Mouse (Mus musculus) heart, postnatal 0 days (tissue): ENCODE measurements around the gene Rgs9. TPM values are rescaled to one million over a fixed set of nuclear protein-coding genes. Genes with fewer than 3 reads are reported as not detected.

Source experiments
- ATAC-seq: fragments of 200-750 bp; cut with Nextera tagmentation; 2 replicates; pipeline ENCODE4 v1.8.0; 2017; ENCODE audit warnings: low read depth, moderate number of reproducible peaks, moderate library complexity; ENCODE audit not compliant: insufficient read depth
- DNase-seq: peaks from one replicate; pipeline ENCODE4 v3.0.0-alpha.2; 2016; ENCODE audit warnings: low spot score
- H3K27ac ChIP-seq: fragments of 300-500 bp; sonication (generic); 2 replicates; pipeline ENCODE4 v1.5.1; 2014; ENCODE audit warnings: low read depth, mild to moderate bottlenecking
- H3K27me3 ChIP-seq: fragments of 300-500 bp; sonication (generic); 2 replicates; pipeline ENCODE4 v1.6.1; 2014; ENCODE audit warnings: low read length, mixed read lengths; ENCODE audit not compliant: control insufficient read depth, insufficient read depth
- H3K36me3 ChIP-seq: fragments of 300-500 bp; sonication (generic); replicated peaks from 2 replicates; pipeline ENCODE4 v1.6.1; 2014; ENCODE audit warnings: low read length, mixed read lengths; ENCODE audit not compliant: control insufficient read depth, insufficient read depth
- H3K4me1 ChIP-seq: fragments of 300-500 bp; sonication (generic); 2 replicates; pipeline ENCODE4 v1.6.1; 2014; ENCODE audit warnings: antibody characterized with exemption; ENCODE audit not compliant: control insufficient read depth, insufficient read depth
- H3K4me2 ChIP-seq: fragments of 300-500 bp; sonication (generic); 2 replicates; pipeline ENCODE4 v1.6.1; 2014; ENCODE audit warnings: low read depth, mild to moderate bottlenecking, low read length, moderate library complexity
- H3K4me3 ChIP-seq: fragments of 300-500 bp; sonication (generic); 2 replicates; pipeline ENCODE4 v1.5.1; 2014; ENCODE audit warnings: low read depth, low read length
- H3K9ac ChIP-seq: fragments of 300-500 bp; sonication (generic); replicated peaks from 2 replicates; pipeline ENCODE4 v1.6.1; 2014; ENCODE audit warnings: low read depth, low read length, mixed read lengths
- H3K9me3 ChIP-seq: fragments of 300-500 bp; sonication (generic); replicated peaks from 2 replicates; pipeline ENCODE4 v1.6.1; 2016; ENCODE audit warnings: low read length; ENCODE audit not compliant: control insufficient read depth
- CTCF ChIP-seq: IDR thresholded peaks from 2 replicates; pipeline ENCODE4 v1.5.1; 2016; ENCODE audit warnings: antibody characterized with exemption, control low read depth, low read depth
- EP300 ChIP-seq: IDR thresholded peaks from 2 replicates; pipeline ENCODE4 v1.6.1; 2016; ENCODE audit warnings: antibody characterized with exemption, low read depth
- WGBS: fragments of 180-500 bp; shearing (Covaris S2); extraction: QIAGEN DNeasy Blood & Tissue Kit; methylation state at CpG from one replicate; pipeline ENCODE4 v1.1.7; 2014; 5-methylcytosine and 5-hydroxymethylcytosine counted together
- polyA plus RNA-seq: library from polyadenylated mRNA; unstranded; fragments of >200 nt; fragmentation: Nextera tagmentation; extraction: Ambion mirVana; gene quantifications from 2 replicates; pipeline ENCODE4 v1.2.1, GENCODE M21; 2015
- total RNA-seq: library from RNA; depleted of rRNA; stranded (reverse); fragments of >200 nt; gene quantifications from 2 replicates; pipeline ENCODE4 v1.2.3, GENCODE M21; 2014; ENCODE audit warnings: low replicate concordance

Gene Rgs9
- total and polyA plus RNA-seq, 2 experiments from 2014 or later: 0.23 to 0.80 TPM

DNA sequence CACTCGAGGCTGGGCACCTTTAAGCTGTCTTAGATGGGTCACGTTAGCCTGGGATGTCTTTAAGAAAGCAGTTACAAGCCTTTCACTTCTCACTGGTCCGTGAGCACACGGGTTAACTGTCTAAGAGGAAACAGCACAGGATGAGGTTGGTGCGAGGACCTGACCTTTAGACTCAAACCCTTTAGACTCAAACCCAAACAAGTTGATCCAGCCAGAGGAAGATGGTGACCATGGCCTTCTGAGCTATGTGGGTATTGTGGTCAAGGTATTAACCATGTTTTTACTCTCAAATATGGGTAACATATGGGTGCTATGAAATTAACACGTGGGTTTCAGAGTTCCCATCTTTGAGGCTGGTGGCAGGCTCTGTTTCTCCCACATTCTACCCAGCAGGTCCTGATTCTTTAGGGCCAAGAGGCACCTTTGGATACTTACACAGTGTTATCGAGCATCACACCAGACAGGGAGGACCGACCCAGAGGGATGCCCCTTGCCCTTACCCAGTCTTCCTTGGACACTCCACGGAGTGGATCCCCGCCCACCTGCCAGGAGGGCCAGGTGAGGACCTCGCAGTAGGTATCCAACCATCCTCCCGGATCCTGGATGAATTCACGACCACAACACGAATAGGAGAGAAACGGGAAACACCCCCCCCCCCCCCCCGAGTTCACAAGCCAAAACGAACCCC lies 32.9 kb upstream of the Rgs9 start:
- Histone ChIP-seq H3K4me1 (no peaks in the 10 kb centered on the region), H3K27me3 (no peaks in the 10 kb centered on the region), H3K27ac (no peak overlapping the region), H3K36me3 (no peaks in the 10 kb centered on the region), H3K4me2 (peak overlapping the region; percentile 68), H3K9me3 (no peaks in the 10 kb centered on the region), H3K9ac (no peak overlapping the region), H3K4me3 (no peak overlapping the region; the same call in 1 of the 2 replicates)
- 34% methylated on average over 17 of the region's 17 CpGs for WGBS
- ATAC-seq (peak; percentile 16; the same call in 1 of the 2 replicates), DNase-seq (no peak)
- TF ChIP-seq CTCF (no peak), EP300 (no peak)

DNA sequence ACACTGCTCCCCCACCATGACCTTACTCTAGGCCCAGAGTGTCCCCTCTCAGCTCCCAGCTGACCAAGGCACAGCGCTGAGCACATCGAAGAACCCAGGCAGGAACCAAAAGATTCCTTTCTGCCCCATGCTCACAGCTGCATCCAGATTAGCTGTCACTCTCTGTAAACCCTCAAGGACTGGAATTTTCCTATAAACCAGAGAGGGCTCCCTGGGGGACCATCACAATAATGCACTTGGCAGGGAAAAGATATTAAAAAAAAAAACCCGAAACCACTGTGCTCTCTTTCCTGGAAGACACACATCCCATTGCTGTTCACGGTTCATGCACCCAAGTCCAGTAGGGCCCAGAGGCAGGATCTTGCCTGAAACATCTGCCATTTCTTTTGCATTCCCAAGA lies 31.4 kb upstream of the Rgs9 start:
- no peak for TF ChIP-seq CTCF
- Histone ChIP-seq H3K27me3 (no peaks in the 10 kb centered on the region), H3K9ac (no peak overlapping the region), H3K4me1 (no peaks in the 10 kb centered on the region), H3K4me3 (no peak overlapping the region), H3K27ac (no peak overlapping the region), H3K4me2 (no peak overlapping the region), H3K9me3 (no peaks in the 10 kb centered on the region), H3K36me3 (no peaks in the 10 kb centered on the region)
- ATAC-seq (no peak), DNase-seq (no peak)
- 38% methylated on average over 4 of the region's 4 CpGs for WGBS

DNA sequence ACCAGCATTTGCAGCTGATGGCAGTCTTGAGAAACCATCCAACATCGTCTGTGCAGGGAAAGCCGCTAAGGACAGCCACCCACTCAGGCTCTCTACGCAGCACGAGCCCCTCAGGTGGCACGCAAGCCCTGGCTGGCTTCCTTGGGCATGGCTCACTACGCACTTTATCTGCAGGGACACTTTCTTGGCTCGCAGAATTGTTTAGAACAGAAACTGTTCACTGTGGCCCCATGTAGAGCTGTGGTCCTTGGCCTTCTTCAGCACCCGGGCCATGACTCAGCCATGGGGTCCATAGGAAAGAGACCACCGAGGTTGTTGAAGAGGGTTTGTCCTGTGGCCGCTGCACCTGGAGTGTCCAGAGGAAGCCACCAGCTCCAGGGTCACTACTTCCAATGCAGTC lies 30.0 kb upstream of the Rgs9 start:
- Histone ChIP-seq H3K36me3 (no peaks in the 10 kb centered on the region), H3K27ac (no peak overlapping the region), H3K4me2 (no peak overlapping the region), H3K9me3 (no peaks in the 10 kb centered on the region), H3K4me3 (no peak overlapping the region), H3K9ac (no peak overlapping the region), H3K4me1 (no peaks in the 10 kb centered on the region), H3K27me3 (no peaks in the 10 kb centered on the region)
- ATAC-seq: no peak
- TF ChIP-seq CTCF (no peak), EP300 (no peak)
- WGBS: 77% methylated on average over 10 of the region's 10 CpGs
- DNase-seq: no peak

DNA sequence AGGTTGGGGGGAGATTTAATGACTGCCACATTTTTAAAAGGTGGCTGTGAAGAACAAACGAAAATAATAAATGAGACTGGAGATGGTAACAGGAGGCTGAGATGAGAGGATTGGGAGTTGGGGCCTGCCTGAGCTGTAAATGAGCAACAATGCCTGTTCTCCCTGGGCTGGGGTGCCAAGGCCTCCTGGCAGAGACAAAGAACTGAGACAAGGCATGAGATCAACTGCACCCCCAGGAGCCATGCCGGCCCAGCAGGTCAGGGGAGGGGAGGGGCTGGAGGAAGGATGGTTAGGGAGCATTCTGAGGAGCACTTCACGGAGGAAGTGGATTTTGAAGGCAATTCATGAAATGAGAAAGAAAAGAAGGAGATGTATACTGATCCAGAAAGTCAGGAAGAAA lies 29.5 kb upstream of the Rgs9 start:
- Histone ChIP-seq H3K27me3 (no peaks in the 10 kb centered on the region), H3K9ac (no peak overlapping the region), H3K36me3 (no peaks in the 10 kb centered on the region), H3K9me3 (no peaks in the 10 kb centered on the region), H3K4me2 (no peak overlapping the region), H3K27ac (no peak overlapping the region), H3K4me3 (no peak overlapping the region), H3K4me1 (no peaks in the 10 kb centered on the region)
- ATAC-seq: no peak
- TF ChIP-seq EP300 (no peak), CTCF (no peak)
- 44% methylated on average over 3 of the region's 3 CpGs for WGBS
- no peak for DNase-seq

DNA sequence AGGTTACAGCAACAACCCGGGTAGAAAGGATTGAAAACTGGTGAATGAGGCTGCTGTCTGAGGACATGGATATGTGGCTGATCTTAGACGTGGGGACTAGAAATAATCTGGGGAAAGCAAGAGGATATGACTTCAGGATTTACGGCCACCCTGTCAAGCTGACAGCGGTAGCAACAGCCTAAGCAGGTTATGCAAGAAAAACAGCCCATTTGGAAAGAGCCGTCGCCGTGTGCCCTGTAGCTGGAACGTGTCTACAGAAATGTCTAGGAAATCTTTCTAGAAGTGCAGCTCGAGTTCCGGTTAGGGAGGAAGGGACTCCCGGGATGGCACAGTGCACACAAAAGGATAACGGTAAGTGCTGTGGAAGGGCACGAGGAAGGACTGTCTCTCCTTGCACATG lies 28.3 kb upstream of the Rgs9 start:
- Histone ChIP-seq H3K9ac (no peak overlapping the region), H3K4me1 (no peaks in the 10 kb centered on the region), H3K4me2 (no peak overlapping the region), H3K4me3 (no peak overlapping the region), H3K9me3 (no peaks in the 10 kb centered on the region), H3K27me3 (no peaks in the 10 kb centered on the region), H3K27ac (no peak overlapping the region), H3K36me3 (no peaks in the 10 kb centered on the region)
- TF ChIP-seq CTCF (no peak), EP300 (no peak)
- ATAC-seq (no peak), DNase-seq (no peak)
- WGBS: 60% methylated on average over 13 of the region's 13 CpGs

DNA sequence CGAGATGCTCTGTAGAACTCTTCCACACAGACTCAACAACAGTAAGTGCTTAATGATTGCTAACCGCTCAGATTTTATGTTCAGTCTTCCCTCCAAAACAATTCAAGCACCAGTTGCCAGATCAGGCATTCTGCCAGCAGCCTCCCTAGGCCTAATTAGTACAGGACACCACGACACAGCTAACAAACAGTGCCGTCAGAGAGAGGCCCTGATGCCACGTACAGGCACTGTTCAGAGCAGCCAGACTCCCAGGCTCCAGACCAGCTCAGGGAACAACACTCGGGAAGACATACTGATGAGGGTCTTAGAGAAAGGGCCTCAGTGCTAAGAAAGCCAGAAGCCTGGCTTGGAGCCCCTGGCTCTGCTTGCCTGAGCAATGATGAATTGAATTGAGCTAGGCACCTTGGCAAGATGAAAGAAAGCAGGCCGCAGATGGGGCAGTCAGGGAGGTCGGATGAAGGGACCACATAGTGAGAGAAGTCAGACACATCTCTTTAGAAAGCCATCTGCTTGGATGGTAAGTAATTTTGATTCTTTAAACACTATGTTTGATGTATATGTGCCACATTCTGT lies 22.5 kb upstream of the Rgs9 start:
- Histone ChIP-seq H3K4me3 (no peak overlapping the region), H3K4me1 (no peaks in the 10 kb centered on the region), H3K27me3 (no peaks in the 10 kb centered on the region), H3K27ac (no peak overlapping the region), H3K9ac (no peak overlapping the region), H3K4me2 (no peak overlapping the region), H3K36me3 (no peaks in the 10 kb centered on the region), H3K9me3 (no peaks in the 10 kb centered on the region)
- no peak for ATAC-seq
- WGBS: 45% methylated on average over 8 of the region's 8 CpGs
- DNase-seq: no peak
- TF ChIP-seq EP300 (no peak), CTCF (no peak)
